Mouse (Mus musculus) lung, embryonic 14.5 days (tissue): ENCODE measurements around the gene Hspb7. TPM values are rescaled to one million over a fixed set of nuclear protein-coding genes. Genes with fewer than 3 reads are reported as not detected.

Experiments
- ATAC-seq: fragments of 200-750 bp; cut with Nextera tagmentation; 2 replicates; pipeline ENCODE4 v1.8.0; 2017; ENCODE audit warnings: mild to moderate bottlenecking, moderate TSS enrichment, moderate library complexity; ENCODE audit not compliant: insufficient read depth
- DNase-seq: peaks from one replicate; pipeline ENCODE4 v3.0.0-alpha.2; 2015
- H3K27ac ChIP-seq: fragments of 300-500 bp; sonication (generic); 2 replicates; pipeline ENCODE4 v1.5.1; 2014; ENCODE audit warnings: low read depth, mild to moderate bottlenecking, moderate library complexity
- H3K27me3 ChIP-seq: fragments of 300-500 bp; sonication (generic); 2 replicates; pipeline ENCODE4 v1.6.1; 2014; ENCODE audit warnings: low read length, control low read depth; ENCODE audit not compliant: insufficient read depth
- H3K36me3 ChIP-seq: fragments of 300-500 bp; sonication (generic); 2 replicates; pipeline ENCODE4 v1.6.1; 2014; ENCODE audit warnings: control low read depth; ENCODE audit not compliant: insufficient read depth
- H3K4me1 ChIP-seq: fragments of 300-500 bp; sonication (generic); 2 replicates; pipeline ENCODE4 v1.6.1; 2014; ENCODE audit warnings: antibody characterized with exemption, control low read depth; ENCODE audit not compliant: insufficient read depth
- H3K4me2 ChIP-seq: fragments of 300-500 bp; sonication (generic); 2 replicates; pipeline ENCODE4 v1.6.1; 2014; ENCODE audit warnings: mild to moderate bottlenecking
- H3K4me3 ChIP-seq: fragments of 300-500 bp; sonication (generic); 2 replicates; pipeline ENCODE4 v1.5.1; 2014; ENCODE audit warnings: low read depth, low read length
- H3K9ac ChIP-seq: fragments of 300-500 bp; sonication (generic); 2 replicates; pipeline ENCODE4 v1.6.1; 2014
- H3K9me3 ChIP-seq: fragments of 300-500 bp; sonication (generic); 2 replicates; pipeline ENCODE4 v1.6.1; 2016; ENCODE audit warnings: low read depth, low read length, control low read depth
- CTCF ChIP-seq: IDR thresholded peaks from 2 replicates; pipeline ENCODE4 v1.5.1; 2016; ENCODE audit warnings: antibody characterized with exemption, low read depth
- WGBS: fragments of 180-500 bp; shearing (Covaris S2); extraction: QIAGEN DNeasy Blood & Tissue Kit; methylation state at CpG from one replicate; pipeline ENCODE4 v1.1.7; 2014; 5-methylcytosine and 5-hydroxymethylcytosine counted together
- polyA plus RNA-seq: library from polyadenylated mRNA; unstranded; fragments of >200 nt; fragmentation: Nextera tagmentation; extraction: Ambion mirVana; gene quantifications from 2 replicates; pipeline ENCODE4 v1.2.1, GENCODE M21; 2014

Hspb7 gene
- polyA plus RNA-seq, 1 experiment from 2014 or later, result 0.80 TPM

DNA sequence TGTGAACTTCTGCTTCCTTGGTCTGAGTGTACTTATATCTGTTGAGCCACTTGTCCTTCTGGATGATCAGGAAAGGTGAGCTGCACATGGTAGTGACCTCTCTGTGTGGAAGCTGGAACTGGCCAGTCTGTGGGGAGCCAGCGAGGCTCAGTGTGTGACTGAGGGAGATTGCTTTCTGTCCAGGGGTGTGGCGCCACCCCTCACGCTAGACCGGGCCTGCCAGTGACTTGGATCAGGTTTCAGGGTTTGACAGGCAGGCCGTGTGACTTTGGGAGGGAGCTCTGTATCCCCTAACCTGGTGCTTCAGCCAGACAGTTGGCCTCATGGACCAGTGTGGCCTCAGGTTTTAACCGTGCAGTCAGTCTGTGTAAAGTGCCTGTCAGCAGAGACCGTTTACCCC is 37.7 kb downstream of the Hspb7 start:
- peak; percentile 48; the same call in 1 of the 2 replicates for ATAC-seq
- 6% methylated on average over 7 of the region's 7 CpGs for WGBS
- H3K36me3 ChIP-seq, result peaks cover 28% of the 10 kb centered on the region; the same call in 1 of the 2 replicates
- H3K9ac ChIP-seq, result 0 out of 2 replicates have a peak overlapping the region, but pooled peaks have one; percentile 4
- no peak overlapping the region for H3K4me2 ChIP-seq
- no peaks in the 10 kb centered on the region for H3K27me3 ChIP-seq
- TF ChIP-seq CTCF, result no peak
- H3K27ac ChIP-seq, result peak overlapping the region; percentile 10; the same call in 1 of the 2 replicates
- no peak for DNase-seq
- no peaks in the 10 kb centered on the region for H3K9me3 ChIP-seq
- 0 out of 2 replicates have a peak, but pooled peaks cover 5% of the 10 kb centered on the region for H3K4me1 ChIP-seq
- no peak overlapping the region for H3K4me3 ChIP-seq

DNA sequence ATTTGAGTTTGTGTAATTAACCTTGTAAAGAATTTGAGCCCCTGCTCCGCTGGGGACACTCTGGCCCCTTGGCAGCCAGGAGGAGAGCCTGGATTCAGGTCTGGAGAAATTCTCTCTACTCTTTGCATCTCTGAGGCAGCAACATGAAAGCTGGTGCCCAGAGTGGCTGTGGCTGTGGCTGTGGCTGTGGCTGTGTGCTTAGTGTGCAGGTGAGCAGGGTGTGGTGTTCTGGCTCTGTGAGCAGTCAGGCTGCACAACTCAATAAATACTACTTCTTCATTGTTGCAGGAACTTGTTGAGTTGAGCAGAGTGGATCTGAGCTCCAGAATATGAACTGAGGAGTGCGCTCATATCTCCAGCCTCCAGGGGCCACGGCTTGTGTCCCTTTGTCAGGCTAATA is 38.3 kb downstream of the Hspb7 start:
- no peak for ATAC-seq
- WGBS, result 60% methylated on average over 3 of the region's 3 CpGs

DNA sequence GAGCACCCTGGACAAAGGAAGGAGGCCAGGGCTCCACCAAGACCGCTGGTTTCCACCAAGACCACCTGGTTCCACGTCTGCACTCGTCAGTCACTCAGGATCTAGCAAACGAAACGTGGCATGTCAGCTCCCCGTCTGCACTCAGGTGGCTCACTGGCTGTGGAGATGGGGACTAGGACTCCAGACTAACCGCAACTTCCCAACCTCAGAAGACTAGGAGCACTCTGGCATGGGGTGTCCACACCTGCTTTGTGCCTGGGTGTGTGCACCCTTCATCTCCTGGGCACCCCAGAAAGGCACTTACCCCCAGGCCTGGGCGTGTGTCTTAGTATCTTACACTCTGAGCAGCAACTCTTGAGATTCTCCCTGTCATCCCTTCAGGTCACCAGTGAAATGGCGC is 39.2 kb downstream of the Hspb7 start:
- Histone ChIP-seq H3K4me2 (no peak overlapping the region), H3K27me3 (no peaks in the 10 kb centered on the region), H3K4me3 (no peak overlapping the region), H3K36me3 (peaks cover 41% of the 10 kb centered on the region), H3K9ac (no peak overlapping the region), H3K27ac (no peak overlapping the region), H3K4me1 (0 out of 2 replicates have a peak, but pooled peaks cover 5% of the 10 kb centered on the region), H3K9me3 (no peaks in the 10 kb centered on the region)
- ATAC-seq, result no peak
- TF ChIP-seq CTCF, result no peak
- no peak for DNase-seq
- WGBS, result 81% methylated on average over 9 of the region's 9 CpGs

More for the DNA sequence above, 38.3 kb downstream of the Hspb7 start:
- Histone ChIP-seq H3K27ac (peak overlapping the region; percentile 10; the same call in 1 of the 2 replicates), H3K36me3 (peaks cover 32% of the 10 kb centered on the region), H3K27me3 (no peaks in the 10 kb centered on the region), H3K9me3 (no peaks in the 10 kb centered on the region), H3K4me1 (0 out of 2 replicates have a peak, but pooled peaks cover 5% of the 10 kb centered on the region), H3K4me2 (no peak overlapping the region), H3K9ac (no peak overlapping the region), H3K4me3 (no peak overlapping the region)
- DNase-seq, result no peak
- no peak for TF ChIP-seq CTCF

DNA sequence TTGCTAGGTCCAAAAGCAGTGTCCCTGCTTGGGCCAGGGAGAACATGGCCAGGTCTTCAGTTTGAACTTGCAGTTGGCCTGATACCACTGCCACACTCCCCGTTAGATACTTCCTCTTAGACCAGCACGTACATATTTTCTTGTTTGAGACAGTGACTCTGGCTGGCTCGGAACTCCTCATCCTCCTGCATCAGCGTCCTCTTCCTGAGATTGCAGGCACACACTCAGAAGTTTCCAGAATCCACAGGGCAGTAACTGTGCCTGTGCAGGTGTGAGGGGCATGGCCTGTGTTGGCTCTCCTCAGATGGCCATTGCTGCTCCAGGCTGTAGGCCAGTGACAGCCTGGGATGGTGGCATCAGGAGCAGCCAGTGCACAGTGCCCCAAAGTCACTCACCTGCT is 39.9 kb downstream of the Hspb7 start:
- no peak overlapping the region for H3K4me3 ChIP-seq
- no peak for TF ChIP-seq CTCF
- no peak overlapping the region for H3K4me2 ChIP-seq
- no peaks in the 10 kb centered on the region for H3K9me3 ChIP-seq
- ATAC-seq (no peak), DNase-seq (no peak)
- H3K9ac ChIP-seq, result no peak overlapping the region
- H3K4me1 ChIP-seq, result 0 out of 2 replicates have a peak, but pooled peaks cover 5% of the 10 kb centered on the region
- H3K36me3 ChIP-seq, result peaks cover 48% of the 10 kb centered on the region
- H3K27ac ChIP-seq, result no peak overlapping the region
- no peaks in the 10 kb centered on the region for H3K27me3 ChIP-seq
- WGBS, result 86% methylated on average over 4 of the region's 4 CpGs

DNA sequence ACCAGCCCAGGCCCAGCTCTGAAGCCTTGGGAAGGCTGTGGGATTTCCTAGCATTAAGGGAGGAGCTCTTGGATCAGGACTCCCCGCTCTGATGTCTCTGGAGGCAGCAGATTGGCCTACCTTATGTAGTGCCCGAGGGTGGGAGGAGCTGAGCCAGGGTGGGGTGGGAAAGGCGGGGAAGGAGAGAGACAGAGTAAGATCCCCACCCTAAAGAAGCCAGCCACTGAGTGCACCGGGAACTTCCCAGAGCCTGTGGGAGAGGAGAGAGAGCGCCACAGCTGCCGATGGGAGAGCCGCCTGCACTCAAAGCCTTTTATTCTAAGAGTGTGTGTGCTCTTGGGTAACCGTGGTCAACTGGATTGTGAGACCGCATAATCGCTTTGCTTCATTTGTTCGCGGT is 40.5 kb downstream of the Hspb7 start:
- no peak for TF ChIP-seq CTCF
- H3K9ac ChIP-seq, result no peak overlapping the region
- H3K4me3 ChIP-seq, result no peak overlapping the region
- no peaks in the 10 kb centered on the region for H3K27me3 ChIP-seq
- no peaks in the 10 kb centered on the region for H3K9me3 ChIP-seq
- no peak overlapping the region for H3K27ac ChIP-seq
- H3K36me3 ChIP-seq, result peaks cover 54% of the 10 kb centered on the region
- 0 out of 2 replicates have a peak, but pooled peaks cover 5% of the 10 kb centered on the region for H3K4me1 ChIP-seq
- ATAC-seq, result no peak
- no peak overlapping the region for H3K4me2 ChIP-seq
- 64% methylated on average over 12 of the region's 12 CpGs for WGBS
- DNase-seq, result no peak

DNA sequence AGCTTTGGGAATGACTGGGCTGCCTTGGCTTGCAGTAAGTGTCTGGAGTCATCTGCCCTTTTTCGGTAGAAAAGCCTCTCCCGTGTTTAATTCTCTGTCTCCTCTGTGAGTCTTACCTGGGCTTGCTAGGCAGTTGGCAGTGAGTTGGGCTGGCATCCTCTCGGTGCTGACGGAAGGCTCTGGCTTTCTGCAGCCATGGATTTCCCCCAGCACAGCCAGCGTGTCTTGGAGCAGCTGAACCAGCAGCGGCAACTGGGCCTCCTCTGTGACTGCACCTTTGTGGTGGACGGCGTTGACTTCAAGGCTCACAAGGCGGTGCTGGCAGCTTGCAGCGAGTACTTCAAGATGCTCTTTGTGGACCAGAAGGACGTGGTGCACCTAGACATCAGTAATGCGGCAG is 41.0 kb downstream of the Hspb7 start:
- H3K36me3 ChIP-seq, result peaks cover 59% of the 10 kb centered on the region
- ATAC-seq, result no peak
- H3K27ac ChIP-seq, result no peak overlapping the region
- no peak for TF ChIP-seq CTCF
- H3K4me1 ChIP-seq, result 0 out of 2 replicates have a peak, but pooled peaks cover 5% of the 10 kb centered on the region
- DNase-seq, result no peak
- H3K27me3 ChIP-seq, result no peaks in the 10 kb centered on the region
- no peak overlapping the region for H3K9ac ChIP-seq
- no peaks in the 10 kb centered on the region for H3K9me3 ChIP-seq
- H3K4me2 ChIP-seq, result no peak overlapping the region
- 86% methylated on average over 12 of the region's 12 CpGs for WGBS
- no peak overlapping the region for H3K4me3 ChIP-seq

DNA sequence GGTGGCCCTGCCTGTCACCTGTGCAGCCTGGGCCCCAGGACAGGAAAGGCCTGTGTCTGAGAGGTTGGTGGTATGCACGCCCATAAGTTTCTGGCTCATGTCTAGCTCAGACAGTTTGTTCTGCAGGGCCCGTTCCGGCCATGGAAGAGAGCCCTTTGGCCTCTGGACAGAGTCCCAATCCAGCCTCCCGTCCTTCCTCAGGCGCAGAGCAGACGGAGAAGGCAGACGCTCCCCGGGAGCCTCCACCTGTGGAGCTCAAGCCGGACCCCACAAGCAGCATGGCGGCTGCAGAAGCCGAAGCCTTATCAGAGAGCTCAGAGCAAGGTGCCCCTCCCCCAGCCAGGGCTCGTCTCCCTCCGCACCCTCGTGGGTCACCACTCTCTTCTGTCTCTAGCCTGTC is 42.9 kb downstream of the Hspb7 start:
- Histone ChIP-seq H3K9ac (no peak overlapping the region), H3K4me1 (no peaks in the 10 kb centered on the region), H3K27ac (no peak overlapping the region), H3K4me2 (no peak overlapping the region), H3K4me3 (no peak overlapping the region), H3K27me3 (no peaks in the 10 kb centered on the region), H3K36me3 (peaks cover 77% of the 10 kb centered on the region), H3K9me3 (no peaks in the 10 kb centered on the region)
- ATAC-seq (no peak), DNase-seq (no peak)
- no peak for TF ChIP-seq CTCF
- WGBS, result 59% methylated on average over 12 of the region's 14 CpGs
